17 mouse cellular contexts compared by ENCODE assay signal in the genomic region with DNA sequence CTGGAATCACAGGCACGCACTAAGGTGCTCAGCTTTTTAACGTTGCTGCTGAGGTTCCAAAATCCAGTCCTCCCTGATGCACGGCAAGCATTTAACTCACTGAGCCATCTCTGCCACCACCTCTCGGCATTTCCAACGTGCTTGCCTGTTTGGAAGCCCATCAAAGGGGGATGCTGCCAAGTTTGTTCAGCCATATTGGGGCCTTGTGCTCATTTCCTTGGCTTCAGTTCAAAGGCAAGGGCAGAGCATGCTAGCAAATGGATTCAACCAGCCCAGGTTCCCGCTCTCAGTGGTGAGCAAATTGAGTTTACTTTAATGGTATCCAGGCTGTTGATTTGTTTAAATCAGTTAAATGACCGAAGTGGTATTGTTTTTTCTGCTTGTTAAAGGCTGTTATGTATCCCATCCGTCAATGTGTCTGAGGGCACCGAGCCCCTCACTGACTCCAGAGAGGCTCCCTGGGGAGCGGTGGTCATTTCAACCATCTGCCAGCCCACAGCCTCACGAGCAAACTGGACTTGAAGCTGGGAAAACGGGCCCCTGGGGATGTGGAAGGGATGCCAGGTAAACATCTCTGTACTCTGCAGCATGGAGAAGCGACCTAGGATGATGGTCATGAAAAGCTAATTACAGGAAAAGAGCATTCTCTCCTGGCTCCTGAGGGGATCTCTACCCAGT.
DNase-seq lines count a peak whose midpoint lies in the region; ATAC-seq lines count a peak whose summit lies in the region.
"Had no signal": no experiment of that assay in that cellular context is flagged by ENCODE, and none has a peak within 500 bp of the region (broad histone marks: within the 10 kb centered on the region; RNA-seq: fewer than 3 reads in every experiment).

No protein-coding gene starts in this region.

- H3K4me3 ChIP-seq in forebrain, embryonic 14.5 days (ENCODE audit: low read depth, low read length), result no peak overlapping the region
- no peak overlapping the region for H3K4me3 ChIP-seq in forebrain, embryonic 16.5 days (replicated peaks; ENCODE audit: low read length)
- H3K4me3 ChIP-seq in hindbrain, embryonic 14.5 days (replicated peaks; ENCODE audit: low read length), result no peak overlapping the region
- no peak overlapping the region for H3K4me3 ChIP-seq in forebrain, embryonic 13.5 days
- H3K4me3 ChIP-seq: embryonic facial prominence, embryonic 13.5 days; limb, embryonic 10.5 days; liver, embryonic 15.5 days had no signal

- H3K4me1 ChIP-seq in forebrain, embryonic 14.5 days (ENCODE audit: control insufficient read depth, insufficient read depth, low read length), result peaks cover 5% of the 10 kb centered on the region
- H3K4me1 ChIP-seq in forebrain, embryonic 16.5 days (replicated peaks; ENCODE audit: control insufficient read depth, insufficient read depth, low read length), result peaks cover 22% of the 10 kb centered on the region
- H3K4me1 ChIP-seq in hindbrain, embryonic 14.5 days (replicated peaks; ENCODE audit: control insufficient read depth, insufficient read depth, low read length), result peaks cover 23% of the 10 kb centered on the region
- peaks cover 22% of the 10 kb centered on the region for H3K4me1 ChIP-seq in forebrain, embryonic 13.5 days
- H3K4me1 ChIP-seq: embryonic facial prominence, embryonic 13.5 days; liver, embryonic 15.5 days had no signal

- WGBS in forebrain, embryonic 14.5 days, result 56% methylated on average over 13 of the region's 13 CpGs
- 45% methylated on average over 13 of the region's 13 CpGs for WGBS in forebrain, embryonic 16.5 days
- WGBS in hindbrain, embryonic 14.5 days, result 35% methylated on average over 13 of the region's 13 CpGs
- WGBS in forebrain, embryonic 13.5 days, result 64% methylated on average over 13 of the region's 13 CpGs

- no peak overlapping the region for H3K9ac ChIP-seq in forebrain, embryonic 14.5 days (ENCODE audit: low read length)
- no peak overlapping the region for H3K9ac ChIP-seq in forebrain, embryonic 16.5 days (replicated peaks; ENCODE audit: low read depth, low read length)
- no peak overlapping the region for H3K9ac ChIP-seq in hindbrain, embryonic 14.5 days
- no peak overlapping the region for H3K9ac ChIP-seq in forebrain, embryonic 13.5 days
- H3K9ac ChIP-seq: embryonic facial prominence, embryonic 13.5 days; liver, embryonic 15.5 days had no signal

- ATAC-seq in forebrain, embryonic 14.5 days, result no peak; the same call in 1 of the 2 replicates
- no peak; the same call in 1 of the 2 replicates for ATAC-seq in forebrain, embryonic 16.5 days
- ATAC-seq in hindbrain, embryonic 14.5 days (ENCODE audit: low FRiP score), result no peak
- no peak for ATAC-seq in erythroid progenitor cell, adult 5-6 weeks (replicated peaks; ENCODE audit: low FRiP score, poor library complexity, severe bottlenecking)
- ATAC-seq in forebrain, embryonic 13.5 days, result no peak
- ATAC-seq: midbrain, embryonic 16.5 days had no signal

- H3K4me2 ChIP-seq in forebrain, embryonic 14.5 days (ENCODE audit: low read length), result no peak overlapping the region
- no peak overlapping the region for H3K4me2 ChIP-seq in forebrain, embryonic 16.5 days (ENCODE audit: low read length)
- H3K4me2 ChIP-seq in hindbrain, embryonic 14.5 days (replicated peaks), result no peak overlapping the region
- H3K4me2 ChIP-seq in forebrain, embryonic 13.5 days, result no peak overlapping the region
- H3K4me2 ChIP-seq: embryonic facial prominence, embryonic 13.5 days; liver, embryonic 15.5 days had no signal

- no peak overlapping the region for H3K27ac ChIP-seq in forebrain, embryonic 14.5 days (ENCODE audit: low read depth, low read length)
- no peak overlapping the region for H3K27ac ChIP-seq in forebrain, embryonic 16.5 days (ENCODE audit: low read length)
- 0 out of 2 replicates have a peak overlapping the region, but pooled peaks have one; percentile 2 for H3K27ac ChIP-seq in hindbrain, embryonic 14.5 days
- H3K27ac ChIP-seq in forebrain, embryonic 13.5 days, result no peak overlapping the region
- H3K27ac ChIP-seq: embryonic facial prominence, embryonic 13.5 days; limb, embryonic 10.5 days; liver, embryonic 15.5 days had no signal

- H3K27me3 ChIP-seq in forebrain, embryonic 14.5 days (replicated peaks; ENCODE audit: control insufficient read depth, insufficient read depth, low read length), result no peaks in the 10 kb centered on the region
- H3K27me3 ChIP-seq in forebrain, embryonic 16.5 days (replicated peaks; ENCODE audit: control insufficient read depth, insufficient read depth, low read length), result no peaks in the 10 kb centered on the region; the same call in 1 of the 2 replicates
- no peaks in the 10 kb centered on the region for H3K27me3 ChIP-seq in hindbrain, embryonic 14.5 days (ENCODE audit: control insufficient read depth, insufficient read depth, low read length)
- H3K27me3 ChIP-seq in forebrain, embryonic 13.5 days, result no peaks in the 10 kb centered on the region
- H3K27me3 ChIP-seq: liver, embryonic 15.5 days had no signal

- H3K36me3 ChIP-seq in forebrain, embryonic 14.5 days (ENCODE audit: control insufficient read depth, insufficient read depth, low read length), result no peaks in the 10 kb centered on the region
- H3K36me3 ChIP-seq in forebrain, embryonic 16.5 days (ENCODE audit: control insufficient read depth, insufficient read depth), result no peaks in the 10 kb centered on the region
- no peaks in the 10 kb centered on the region for H3K36me3 ChIP-seq in hindbrain, embryonic 14.5 days (replicated peaks; ENCODE audit: control insufficient read depth, insufficient read depth)
- no peaks in the 10 kb centered on the region for H3K36me3 ChIP-seq in forebrain, embryonic 13.5 days (ENCODE audit: poor library complexity, severe bottlenecking)
- H3K36me3 ChIP-seq: embryonic facial prominence, embryonic 13.5 days; G1E; limb, embryonic 10.5 days; liver, embryonic 15.5 days had no signal

- DNase-seq in forebrain, embryonic 14.5 days (ENCODE audit: low spot score), result peak; percentile 87
- DNase-seq in brain, adult 2 months (ENCODE audit: low read depth, low spot score), result peak; percentile 85
- peak; percentile 76 for DNase-seq in cerebellum, adult 9-11 months
- peak; percentile 54 for DNase-seq in hindbrain, embryonic 14.5 days (ENCODE audit: low spot score)
- no peak for DNase-seq in thymus, postnatal 25 days
- DNase-seq: gastrocnemius, postnatal 36 days; heart, postnatal 10 days; kidney, adult 18-20 months; lung, postnatal 36 days had no signal

- no peaks in the 10 kb centered on the region for H3K9me3 ChIP-seq in forebrain, embryonic 14.5 days (replicated peaks; ENCODE audit: control insufficient read depth, low read length)
- no peaks in the 10 kb centered on the region for H3K9me3 ChIP-seq in forebrain, embryonic 16.5 days (ENCODE audit: control insufficient read depth, low read length)
- no peaks in the 10 kb centered on the region for H3K9me3 ChIP-seq in hindbrain, embryonic 14.5 days (ENCODE audit: control insufficient read depth, low read length)
- H3K9me3 ChIP-seq in forebrain, embryonic 13.5 days (replicated peaks), result no peaks in the 10 kb centered on the region
- H3K9me3 ChIP-seq: embryonic facial prominence, embryonic 13.5 days; limb, embryonic 10.5 days had no signal
